Mouse (Mus musculus) retina, postnatal 7 days (tissue): ENCODE results near the gene Entpd7.

ENCODE experiments used
- DNase-seq: peaks from one replicate; pipeline ENCODE4 v3.0.0-alpha.2; 2012; ENCODE audit warnings: low read depth, low spot score

Gene Entpd7

GRCm38 (mm10) chr19:43689419-43690246, at the start of gene Entpd7:
Entpd7 (plus strand) TSS chr19:43689672.
- DNase-seq, result peak; percentile 90

GRCm38 (mm10) chr19:43641833-43642232, 47.6 kb upstream of the Entpd7 start:
- DNase-seq, result no peak

GRCm38 (mm10) chr19:43642843-43643242, 46.6 kb upstream of the Entpd7 start:
- no peak for DNase-seq

GRCm38 (mm10) chr19:43645508-43645907, 44.0 kb upstream of the Entpd7 start:
- DNase-seq, result no peak

GRCm38 (mm10) chr19:43646852-43647251, 42.6 kb upstream of the Entpd7 start:
- DNase-seq, result no peak

GRCm38 (mm10) chr19:43647261-43647660, 42.2 kb upstream of the Entpd7 start:
- no peak for DNase-seq

GRCm38 (mm10) chr19:43648343-43648742, 41.1 kb upstream of the Entpd7 start:
- no peak for DNase-seq

GRCm38 (mm10) chr19:43651241-43651785, 38.2 kb upstream of the Entpd7 start:
- no peak for DNase-seq

GRCm38 (mm10) chr19:43655735-43656492, 33.6 kb upstream of the Entpd7 start:
- peak; percentile 53 for DNase-seq

- no peak for DNase-seq
Observed at GRCm38 (mm10) chr19:43659632-43660031, 29.8 kb upstream of the Entpd7 start.

- DNase-seq, result no peak
Observed at GRCm38 (mm10) chr19:43660774-43661173, 28.7 kb upstream of the Entpd7 start.

- peak; percentile 67 for DNase-seq
Observed at GRCm38 (mm10) chr19:43662176-43662967, 27.1 kb upstream of the Entpd7 start.

- no peak for DNase-seq
Observed at GRCm38 (mm10) chr19:43663471-43663870, 26.0 kb upstream of the Entpd7 start.

GRCm38 (mm10) chr19:43665441-43666048, 23.9 kb upstream of the Entpd7 start:
- no peak for DNase-seq

- no peak for DNase-seq
Observed at GRCm38 (mm10) chr19:43666661-43667429, 22.6 kb upstream of the Entpd7 start.

- no peak for DNase-seq
Observed at GRCm38 (mm10) chr19:43667430-43667809, 22.1 kb upstream of the Entpd7 start.

GRCm38 (mm10) chr19:43669136-43669759, 20.2 kb upstream of the Entpd7 start:
- DNase-seq, result no peak

- DNase-seq, result no peak
Observed at GRCm38 (mm10) chr19:43671054-43671453, 18.4 kb upstream of the Entpd7 start.

- DNase-seq, result no peak
Observed at GRCm38 (mm10) chr19:43673513-43674315, 15.8 kb upstream of the Entpd7 start.
